Mouse (Mus musculus): ENCODE measurements around the gene Akap12.

Gene Akap12

GRCm38 (mm10) chr10:4285752-4286151 lies 19.6 kb downstream of the Akap12 start:
- peak in 1 of 2 experiments; percentile 10 for DNase-seq

- peak in 1 of 2 experiments; percentile 11 for DNase-seq
These were observed 23.0 kb downstream of the Akap12 start for GRCm38 (mm10) chr10:4289171-4289570.

- DNase-seq, result no peak
These were observed 23.5 kb downstream of the Akap12 start for GRCm38 (mm10) chr10:4289636-4290035.

- no peak for DNase-seq
These were observed 24.0 kb downstream of the Akap12 start for GRCm38 (mm10) chr10:4290145-4290544.

GRCm38 (mm10) chr10:4290561-4290960 lies 24.4 kb downstream of the Akap12 start:
- no peak for DNase-seq

- no peak for DNase-seq
These were observed 27.2 kb downstream of the Akap12 start for GRCm38 (mm10) chr10:4293418-4293817.

GRCm38 (mm10) chr10:4303558-4303957 lies 37.4 kb downstream of the Akap12 start:
- DNase-seq, result no peak

- DNase-seq, result no peak
These were observed 57.7 kb downstream of the Akap12 start for GRCm38 (mm10) chr10:4323885-4324284.

GRCm38 (mm10) chr10:4325562-4325961 lies 59.4 kb downstream of the Akap12 start:
- peak in 1 of 2 experiments; percentile 23 for DNase-seq

GRCm38 (mm10) chr10:4327716-4328115 lies 61.5 kb downstream of the Akap12 start:
- DNase-seq, result no peak

GRCm38 (mm10) chr10:4332228-4332979 lies 66.2 kb downstream of the Akap12 start:
- DNase-seq, result no peak

GRCm38 (mm10) chr10:4333319-4333718 lies 67.1 kb downstream of the Akap12 start:
- DNase-seq, result peak; percentile 56 to 64

GRCm38 (mm10) chr10:4334039-4334683 lies 68.0 kb downstream of the Akap12 start:
- peak; percentile 93 to 94 for DNase-seq

- peak; percentile 53 to 56 for DNase-seq
These were observed 72.8 kb downstream of the Akap12 start for GRCm38 (mm10) chr10:4338863-4339461.

GRCm38 (mm10) chr10:4341430-4341829 lies 75.2 kb downstream of the Akap12 start:
- peak; percentile 56 to 63 for DNase-seq

GRCm38 (mm10) chr10:4346489-4347135 lies 80.4 kb downstream of the Akap12 start:
- DNase-seq, result peak; percentile 94 to 96

GRCm38 (mm10) chr10:4347136-4347492 lies 80.9 kb downstream of the Akap12 start:
- no peak for DNase-seq

- DNase-seq, result no peak
These were observed 81.4 kb downstream of the Akap12 start for GRCm38 (mm10) chr10:4347591-4347990.

GRCm38 (mm10) chr10:4354371-4355260 lies 88.4 kb downstream of the Akap12 start:
- no peak for DNase-seq

- no peak for DNase-seq
These were observed 89.8 kb downstream of the Akap12 start for GRCm38 (mm10) chr10:4355882-4356451.

GRCm38 (mm10) chr10:4356640-4357039 lies 90.5 kb downstream of the Akap12 start:
- DNase-seq, result no peak

GRCm38 (mm10) chr10:4357435-4357834 lies 91.3 kb downstream of the Akap12 start:
- DNase-seq, result no peak
